Mouse (Mus musculus) frontal cortex, postnatal 25 days (tissue): ENCODE results near the gene Sik3.

Source experiments
- DNase-seq, 2 experiments: peaks; one replicate each; pipeline ENCODE4 v3.0.0; 2022; ENCODE audit warnings: low spot score in 2 of 2

The Sik3 gene

DNA sequence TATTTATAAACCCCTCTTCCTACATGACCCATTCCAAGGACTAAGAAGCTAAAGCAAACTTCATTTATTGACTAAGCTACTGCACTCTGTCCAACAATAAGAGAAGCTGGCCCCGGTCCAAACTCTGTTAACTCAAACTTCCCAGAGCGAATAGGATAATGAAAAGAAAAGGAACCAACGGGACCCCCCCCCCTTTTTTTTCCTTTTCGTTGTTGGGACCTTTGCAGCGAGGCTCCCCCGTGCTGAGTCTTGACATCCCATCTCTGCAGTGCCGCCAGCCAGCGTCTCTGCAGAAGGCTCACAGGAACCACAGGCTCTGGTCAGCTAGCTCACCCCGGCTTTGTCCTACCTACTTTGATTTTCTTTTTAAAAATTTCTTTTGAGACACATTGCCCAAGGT, 3.2 kb downstream of the Sik3 start:
- DNase-seq = no peak

DNA sequence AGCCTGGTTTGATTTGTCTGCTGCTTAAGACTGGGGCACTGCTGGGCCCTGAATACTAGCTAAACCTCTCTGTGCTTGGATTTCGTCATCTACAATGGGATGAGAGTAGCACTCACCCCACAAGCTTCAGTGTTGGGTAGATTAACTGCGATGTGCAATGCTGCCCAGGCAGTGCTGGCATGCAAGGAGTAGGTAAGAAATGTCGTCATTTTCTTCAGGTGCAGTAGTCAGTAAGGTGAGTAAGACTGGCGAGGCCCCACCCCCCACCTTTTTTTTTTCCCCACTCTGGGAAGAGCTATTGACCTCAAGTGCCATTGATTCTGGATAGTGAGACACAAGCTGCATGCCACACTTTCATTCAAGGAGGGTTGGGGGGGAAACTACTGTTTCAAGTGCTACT, 3.8 kb downstream of the Sik3 start:
- DNase-seq = no peak

DNA sequence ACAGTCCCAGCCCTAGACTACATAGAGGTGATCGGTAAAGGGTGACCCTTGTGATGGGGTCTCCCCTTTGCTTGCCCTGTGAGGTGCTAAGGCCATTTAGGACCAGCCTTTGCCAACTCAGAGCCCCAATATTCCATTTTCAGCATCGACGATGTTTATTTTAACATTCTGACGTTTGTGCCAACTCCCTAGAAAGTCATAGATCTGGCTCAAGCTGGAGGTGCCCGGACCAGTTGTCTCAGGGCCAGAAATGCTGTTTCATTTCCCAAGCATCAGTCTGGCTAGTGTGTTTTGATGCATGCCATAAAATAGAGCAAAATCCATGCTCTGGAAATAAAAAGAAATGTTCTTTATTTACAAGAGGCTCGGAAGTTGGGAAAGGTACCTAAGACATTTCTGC, 5.7 kb downstream of the Sik3 start:
- DNase-seq = no peak

DNA sequence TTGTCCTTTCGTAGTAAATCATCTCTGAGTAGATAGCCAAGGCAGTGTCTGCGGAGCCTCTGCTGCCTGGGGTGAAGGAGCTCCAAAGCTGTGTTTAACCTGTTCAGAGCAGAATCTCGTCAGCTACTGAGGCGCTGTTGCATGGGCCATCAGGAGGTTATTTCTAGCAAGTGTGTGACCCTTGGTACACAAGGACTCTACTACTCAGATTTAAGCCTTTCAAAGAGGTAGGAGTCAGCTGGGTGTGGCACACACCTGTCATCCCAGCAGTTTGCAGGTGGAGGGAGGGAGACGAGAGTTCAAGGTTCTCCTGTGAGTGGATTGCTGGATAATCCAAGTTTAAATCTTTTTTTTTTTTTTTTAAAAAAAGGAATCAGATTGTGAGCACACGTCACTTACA, 7.4 kb downstream of the Sik3 start:
- no peak for DNase-seq

DNA sequence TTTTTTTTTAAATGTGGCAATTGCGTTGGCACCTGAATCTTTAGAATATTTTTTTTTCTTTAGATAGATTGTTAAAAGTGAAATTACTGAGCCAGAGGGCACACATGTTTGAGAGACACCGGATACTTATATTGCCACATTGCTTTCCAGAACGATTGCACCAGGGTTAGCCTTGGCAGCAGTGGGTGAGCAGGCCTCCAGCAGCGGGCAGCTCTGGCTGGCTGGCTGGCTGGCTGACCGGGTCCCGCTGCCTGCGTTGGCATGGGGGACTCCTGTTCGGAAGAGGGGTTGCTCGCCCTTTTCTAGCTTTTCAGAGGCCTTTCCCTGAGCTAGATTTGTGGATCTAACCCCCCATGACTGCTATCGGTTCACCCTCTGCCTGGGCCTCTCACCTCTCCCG, 11.0 kb downstream of the Sik3 start:
- DNase-seq = no peak

DNA sequence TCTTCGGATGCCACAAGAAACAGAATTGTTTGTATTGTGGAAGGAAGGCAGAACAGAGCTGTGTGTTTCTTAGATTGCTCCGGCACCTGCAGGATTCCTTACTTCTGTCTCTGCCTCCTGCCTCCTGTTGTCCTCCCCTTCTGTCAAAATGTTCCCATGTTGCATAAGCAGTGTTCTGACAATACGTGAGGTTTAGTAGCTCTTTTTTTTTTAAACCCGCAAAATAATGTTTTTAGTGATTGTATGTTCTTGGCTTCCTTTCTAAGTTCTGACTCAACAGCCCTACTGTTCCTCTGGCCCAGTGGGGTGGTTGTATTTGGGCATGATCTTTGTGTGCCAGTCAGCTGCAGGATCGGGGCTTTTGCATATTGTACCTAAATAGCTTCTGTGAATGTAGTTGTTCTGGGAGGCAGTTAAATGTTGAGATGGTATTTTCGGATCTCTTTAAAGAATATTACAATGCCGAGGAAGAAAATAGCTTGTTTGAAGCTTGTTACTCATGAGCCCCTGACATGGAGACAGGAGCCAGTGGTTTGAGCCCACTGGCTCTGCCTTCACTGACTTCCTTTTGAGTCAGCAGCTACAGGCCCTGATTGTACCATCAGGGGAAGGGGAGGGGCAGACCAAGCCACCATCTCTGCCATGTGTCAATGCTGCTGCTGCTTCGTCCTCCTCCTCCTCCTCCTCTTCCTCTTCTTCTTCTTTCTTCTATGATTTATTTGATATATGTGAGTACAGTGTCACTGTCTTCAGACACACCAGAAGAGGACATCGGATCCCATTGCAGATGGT, 13.6 kb downstream of the Sik3 start:
- DNase-seq = no peak

DNA sequence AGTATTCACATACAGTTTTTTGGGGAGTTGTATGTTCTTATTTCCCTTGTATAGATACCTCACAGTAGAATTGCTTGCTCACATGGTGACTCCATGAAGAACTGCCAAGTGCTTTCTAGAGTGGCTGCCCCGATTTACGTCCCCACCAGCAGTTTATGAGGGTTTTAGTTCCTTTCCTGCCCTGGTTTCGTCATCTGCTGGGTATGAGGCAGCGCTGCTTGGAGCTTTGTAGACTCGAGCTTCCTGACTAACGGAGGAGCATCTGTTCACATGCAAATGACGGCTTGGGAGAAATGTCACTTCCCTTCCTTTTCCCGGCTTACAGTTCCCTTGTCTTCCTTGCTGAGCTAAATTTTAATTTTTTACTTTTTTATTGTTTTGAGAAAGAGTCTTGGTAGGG, 15.4 kb downstream of the Sik3 start:
- no peak for DNase-seq

DNA sequence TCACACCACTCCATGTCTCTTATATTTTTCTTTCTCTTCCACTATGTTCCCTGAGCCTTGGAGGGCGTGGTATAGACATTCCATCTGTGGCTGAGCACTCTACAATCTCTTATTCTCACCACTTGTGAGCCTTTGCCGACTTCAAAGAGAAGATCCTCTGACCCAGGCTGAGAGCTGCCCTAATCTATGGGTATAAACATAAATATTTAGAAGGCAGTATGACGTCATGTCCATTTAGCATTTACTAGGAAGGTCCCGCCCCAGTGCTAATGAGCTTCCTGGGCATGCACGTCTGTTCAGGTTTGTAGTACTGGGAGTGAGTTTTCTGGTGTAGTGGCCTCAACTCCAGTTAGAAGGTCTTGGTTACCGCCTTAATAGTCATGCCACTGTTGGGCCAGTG, 16.9 kb downstream of the Sik3 start:
- no peak for DNase-seq

DNA sequence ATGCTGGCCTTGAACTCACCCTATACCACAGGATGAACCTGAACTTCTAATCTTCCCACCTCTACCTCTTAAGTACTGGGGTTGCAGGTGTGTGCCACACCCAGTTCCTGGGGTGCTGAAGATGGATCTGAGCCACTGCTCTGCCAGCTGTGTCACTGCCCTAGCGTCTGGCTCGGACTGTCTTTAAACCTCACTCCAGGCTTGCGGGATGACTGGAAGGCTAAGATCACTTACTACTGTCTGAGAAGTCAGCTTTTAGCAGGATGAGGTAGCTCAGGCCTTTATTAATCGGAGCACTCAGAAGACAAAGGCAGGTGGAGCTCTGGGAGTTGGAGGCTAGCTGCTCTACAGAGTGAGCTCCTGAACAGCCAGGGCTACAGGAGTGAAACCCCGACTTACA, 17.6 kb downstream of the Sik3 start:
- no peak for DNase-seq

DNA sequence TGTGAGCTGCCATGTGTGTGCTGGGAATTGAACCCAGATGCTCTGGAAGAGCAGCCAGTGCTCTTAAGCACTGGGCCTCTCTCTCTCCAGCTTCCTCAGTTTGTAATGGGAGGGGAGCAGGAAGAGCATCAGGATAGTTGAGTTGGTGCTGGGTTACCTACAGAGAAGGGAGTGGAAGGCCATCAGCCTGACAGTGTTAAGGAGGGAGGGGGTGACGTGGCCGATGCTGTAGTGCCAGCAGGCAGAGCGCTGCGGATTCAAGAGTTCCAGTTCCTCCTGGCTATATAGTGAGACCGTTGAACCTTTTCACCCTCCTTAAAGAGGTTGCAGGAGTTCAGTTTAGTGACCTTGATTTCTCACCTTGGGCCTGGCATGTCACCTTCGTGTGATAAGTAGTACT, 18.3 kb downstream of the Sik3 start:
- no peak for DNase-seq

DNA sequence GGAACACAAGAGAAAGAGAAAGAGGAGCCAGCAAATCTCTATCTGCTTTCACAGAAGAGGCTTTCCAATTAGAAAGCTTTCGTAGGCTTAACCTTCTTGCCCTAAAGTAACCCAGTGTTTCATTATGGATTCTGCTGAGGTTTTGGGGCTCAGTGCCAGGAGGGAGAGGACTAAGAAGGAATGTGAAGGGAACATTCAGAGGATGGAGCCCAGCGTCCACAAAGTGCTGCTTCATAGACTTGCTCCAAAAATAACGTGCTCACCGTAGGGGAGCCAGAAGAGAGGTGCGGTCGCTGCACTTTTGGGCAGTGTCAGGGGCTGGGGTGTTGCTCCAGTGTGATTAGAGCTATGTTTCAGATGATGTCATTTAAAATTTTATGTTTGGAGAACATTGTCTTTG, 19.6 kb downstream of the Sik3 start:
- DNase-seq = no peak

DNA sequence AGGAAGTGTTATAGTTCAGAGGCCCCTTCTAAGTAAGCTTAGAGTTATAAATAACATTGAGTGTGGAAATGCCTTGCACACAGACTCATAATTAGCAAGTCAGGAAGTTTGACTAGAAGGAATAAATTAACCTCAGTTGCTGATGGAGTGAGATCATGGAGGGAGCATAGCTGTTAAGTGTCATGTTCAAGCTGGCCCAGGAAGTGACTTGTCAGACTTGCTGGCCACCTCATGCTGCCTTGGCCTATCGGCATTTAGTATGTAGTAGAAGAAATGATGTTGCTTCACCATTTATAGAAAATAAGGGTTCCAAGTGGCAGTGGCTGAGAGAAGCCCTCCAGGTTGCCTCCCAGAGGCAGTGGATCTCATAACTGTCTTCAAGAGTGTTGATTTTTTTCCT, 20.4 kb downstream of the Sik3 start:
- DNase-seq = no peak

DNA sequence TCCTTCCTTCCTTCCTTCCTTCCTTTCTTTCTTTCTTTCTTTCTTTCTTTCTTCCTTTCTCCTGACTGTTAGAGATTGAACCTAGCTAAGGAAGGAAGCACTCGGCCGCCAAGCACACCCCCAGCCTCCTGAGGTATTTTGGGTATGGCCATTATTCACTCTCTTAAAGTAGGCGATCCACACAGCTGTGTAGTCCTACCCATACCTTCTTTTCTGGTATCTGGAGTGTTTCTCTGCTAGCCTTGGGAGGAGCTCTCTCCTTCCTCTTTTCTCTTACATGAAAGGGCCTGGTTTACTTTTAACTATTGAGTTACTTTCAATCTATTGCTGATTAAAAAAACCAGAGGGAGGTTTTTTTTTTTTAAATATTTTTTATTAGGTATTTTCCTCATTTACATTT, 21.2 kb downstream of the Sik3 start:
- no peak for DNase-seq

DNA sequence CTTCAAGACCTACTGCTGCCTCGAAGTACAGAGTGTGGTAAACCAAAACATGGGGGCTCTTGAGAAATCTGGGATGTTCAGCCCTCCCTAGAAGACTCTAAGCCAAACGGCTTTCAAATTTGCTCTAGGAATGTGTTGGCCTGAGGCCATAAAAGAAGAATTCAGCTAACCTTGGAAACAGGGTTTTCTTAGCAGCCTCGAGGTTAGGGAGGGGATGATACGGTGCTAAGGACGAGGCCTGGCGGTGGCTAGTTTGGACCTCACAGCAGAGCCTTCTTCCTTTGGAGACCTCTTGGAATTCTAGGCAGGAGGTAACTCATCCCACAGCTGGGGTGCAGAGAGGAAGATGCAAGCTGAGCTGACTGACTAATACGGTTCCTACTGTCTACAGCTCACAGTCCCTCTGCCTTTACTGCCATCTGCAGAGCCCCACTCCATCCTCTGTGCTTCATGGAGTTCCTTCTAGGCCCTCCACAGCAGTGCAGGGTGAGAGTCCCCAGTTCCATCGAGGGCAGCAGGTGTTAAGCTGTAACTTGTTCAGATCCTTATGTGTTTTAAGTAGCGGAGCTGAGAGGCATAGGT, 22.8 kb downstream of the Sik3 start:
- DNase-seq = no peak

DNA sequence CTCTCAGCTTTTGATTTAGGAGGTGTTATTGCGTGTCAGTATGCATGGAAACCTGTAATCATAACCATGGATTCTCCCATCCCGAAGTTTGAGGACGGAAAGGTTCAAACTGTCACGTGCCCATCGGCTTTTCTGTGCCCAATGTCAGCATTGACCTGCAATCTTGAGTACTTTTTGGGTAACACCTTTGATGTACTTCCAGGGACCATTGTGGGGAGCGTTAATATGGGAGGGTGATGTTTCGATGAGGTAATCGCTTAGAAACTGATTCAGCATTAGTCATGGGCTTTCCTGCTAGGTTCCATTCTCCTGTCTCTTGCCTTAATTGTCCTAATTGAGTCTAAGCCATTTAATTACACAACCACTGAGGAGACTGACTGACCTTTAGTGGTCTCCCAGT, 24.3 kb downstream of the Sik3 start:
- DNase-seq = no peak

DNA sequence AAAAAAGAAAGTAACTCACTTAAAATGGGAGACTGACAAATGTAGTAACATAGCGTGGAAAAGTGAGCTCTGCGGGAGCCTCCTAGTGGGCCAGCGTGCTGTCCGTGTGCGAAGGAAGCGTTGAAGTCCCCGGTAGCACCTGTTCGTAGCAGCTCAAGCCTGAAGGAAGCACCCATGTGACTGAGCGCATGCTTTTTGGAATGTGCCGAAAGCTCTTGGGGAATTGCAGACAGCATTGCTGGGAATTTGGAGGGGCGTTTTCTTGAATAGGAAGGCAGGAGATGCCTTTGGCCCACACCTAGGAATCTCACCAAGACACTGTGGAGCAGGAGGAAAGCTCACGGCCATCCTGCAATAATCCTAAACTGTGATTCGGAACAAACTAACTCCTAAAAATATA, 26.2 kb downstream of the Sik3 start:
- DNase-seq = no peak

DNA sequence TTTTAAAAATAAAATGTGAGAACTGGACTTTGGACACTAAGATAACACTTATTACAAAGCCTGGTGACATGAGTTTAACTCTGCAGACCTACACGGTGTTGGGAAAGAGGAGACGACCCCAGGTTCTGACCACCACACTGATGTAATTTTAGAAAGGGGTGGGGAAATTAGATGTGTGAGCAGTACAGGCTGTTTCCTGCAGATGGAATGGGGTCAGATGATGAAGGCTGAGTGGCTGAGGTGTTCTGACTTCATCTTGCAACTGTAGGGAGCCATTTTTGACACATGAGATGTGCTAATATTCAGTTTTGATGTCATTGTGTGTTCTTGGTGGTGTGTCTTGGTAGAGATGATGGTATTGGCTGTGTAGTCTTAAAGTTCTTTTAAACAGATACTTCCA, 28.6 kb downstream of the Sik3 start:
- DNase-seq = no peak

DNA sequence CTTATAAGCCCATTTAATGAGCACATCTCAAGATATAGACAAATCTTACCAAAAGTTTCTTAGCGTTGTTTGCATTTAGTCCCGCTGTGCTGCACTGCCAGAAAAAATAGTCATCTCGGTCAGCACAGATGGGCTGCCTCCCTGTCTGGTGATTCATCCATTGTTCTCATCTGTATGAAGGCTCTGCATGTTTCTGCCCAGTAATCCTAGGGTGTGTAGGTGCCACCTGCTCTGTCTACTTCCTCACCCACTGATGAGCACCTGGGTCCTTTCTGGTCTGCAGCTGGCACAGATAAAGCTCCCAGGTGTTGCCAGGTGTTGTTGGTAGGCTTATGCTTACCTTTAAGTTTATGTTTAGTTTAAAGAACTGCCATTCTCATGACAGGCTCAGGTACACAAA, 29.8 kb downstream of the Sik3 start:
- no peak for DNase-seq

DNA sequence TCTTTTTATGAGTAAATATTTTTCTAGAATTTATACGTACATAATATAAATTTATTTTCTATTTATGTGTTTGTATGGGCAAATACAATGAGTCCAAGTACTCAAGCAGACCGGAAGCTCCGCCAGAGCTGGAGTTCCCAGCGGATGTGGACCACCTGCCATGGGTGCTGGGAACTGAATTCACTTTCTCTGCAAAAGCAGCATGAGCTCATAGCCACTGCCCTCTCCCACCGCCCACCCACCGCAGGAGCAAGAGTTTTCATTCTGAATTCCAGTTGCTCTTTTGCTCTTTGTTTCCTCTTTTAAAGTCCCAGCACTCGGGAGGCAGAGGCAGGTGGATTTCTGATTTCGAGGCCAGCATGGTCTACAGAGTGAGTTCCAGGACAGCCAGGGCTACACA, 31.0 kb downstream of the Sik3 start:
- DNase-seq = no peak

DNA sequence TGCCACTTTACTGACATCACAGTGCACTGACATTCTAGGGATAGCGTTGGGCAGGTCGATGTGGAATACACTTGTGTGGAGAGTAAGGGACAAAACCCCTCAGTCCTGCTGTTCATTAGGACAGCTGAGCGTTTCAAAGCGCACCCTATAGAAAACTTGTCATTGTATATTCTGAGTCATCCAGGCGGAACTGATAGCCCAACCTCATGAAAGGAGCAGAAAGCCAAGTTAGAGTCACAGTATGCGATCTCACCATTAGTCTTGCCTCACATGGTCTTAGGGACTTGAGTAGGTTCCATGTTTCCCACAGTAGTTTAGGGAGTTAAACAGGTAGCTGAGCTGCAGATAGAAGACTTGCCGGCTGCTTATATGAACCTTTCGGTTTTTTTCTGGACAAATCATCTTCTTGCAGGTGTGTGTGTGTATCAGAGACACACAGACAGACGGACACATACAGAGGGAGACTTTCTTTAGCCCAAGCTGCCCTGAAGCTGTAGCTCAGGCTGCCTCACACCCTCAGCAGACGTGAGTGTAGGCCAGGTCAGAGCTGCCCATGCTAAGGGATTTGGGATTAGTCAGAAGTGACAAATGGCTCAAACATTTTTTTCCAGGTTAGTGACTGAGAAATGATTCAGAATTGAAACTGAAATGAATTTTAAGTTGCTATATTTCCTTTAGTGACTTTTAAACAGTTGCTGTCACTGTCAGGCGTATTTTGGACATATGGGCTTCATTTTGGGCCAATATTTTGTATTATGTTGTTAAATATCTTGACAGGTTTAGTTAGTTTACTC, 34.3 kb downstream of the Sik3 start:
- DNase-seq = no peak

DNA sequence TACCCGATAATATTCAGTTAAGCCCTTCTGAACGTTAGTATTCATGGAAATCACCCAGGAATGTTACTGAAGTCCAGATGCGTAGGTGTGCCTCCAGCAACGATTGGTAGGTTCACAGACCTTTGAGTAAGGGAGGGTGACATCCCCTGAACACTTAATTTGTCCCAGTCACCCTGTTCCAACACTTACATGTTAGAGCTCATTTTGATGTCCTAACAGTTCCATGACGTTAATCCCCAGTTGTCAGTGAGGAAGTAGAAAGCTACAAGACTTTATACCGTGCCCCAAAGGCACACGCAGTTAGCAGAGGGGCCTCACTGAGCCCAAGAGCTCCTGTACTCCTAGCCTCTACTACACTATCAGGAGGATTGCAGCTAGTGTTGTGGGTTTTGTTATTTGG, 36.9 kb downstream of the Sik3 start:
- DNase-seq = no peak

DNA sequence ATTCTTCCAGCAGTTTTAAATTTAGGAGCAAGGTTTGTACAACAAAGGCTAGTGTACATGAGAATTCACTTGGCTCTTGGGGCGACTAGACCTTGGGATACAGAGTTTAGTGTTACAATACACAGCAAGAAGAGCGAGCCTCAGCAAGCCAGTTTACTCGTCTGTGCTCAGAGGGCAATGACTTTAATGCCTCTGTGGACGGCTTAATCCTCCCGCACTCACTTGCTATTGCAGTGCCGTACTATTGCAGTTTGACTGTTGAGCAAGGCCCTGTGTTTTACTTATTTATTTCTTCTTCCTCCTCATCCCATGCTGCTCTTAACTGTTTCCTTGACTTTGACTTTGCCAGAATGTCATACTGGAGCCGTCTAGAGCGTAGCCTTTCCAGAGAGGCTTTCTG, 37.6 kb downstream of the Sik3 start:
- DNase-seq = no peak

DNA sequence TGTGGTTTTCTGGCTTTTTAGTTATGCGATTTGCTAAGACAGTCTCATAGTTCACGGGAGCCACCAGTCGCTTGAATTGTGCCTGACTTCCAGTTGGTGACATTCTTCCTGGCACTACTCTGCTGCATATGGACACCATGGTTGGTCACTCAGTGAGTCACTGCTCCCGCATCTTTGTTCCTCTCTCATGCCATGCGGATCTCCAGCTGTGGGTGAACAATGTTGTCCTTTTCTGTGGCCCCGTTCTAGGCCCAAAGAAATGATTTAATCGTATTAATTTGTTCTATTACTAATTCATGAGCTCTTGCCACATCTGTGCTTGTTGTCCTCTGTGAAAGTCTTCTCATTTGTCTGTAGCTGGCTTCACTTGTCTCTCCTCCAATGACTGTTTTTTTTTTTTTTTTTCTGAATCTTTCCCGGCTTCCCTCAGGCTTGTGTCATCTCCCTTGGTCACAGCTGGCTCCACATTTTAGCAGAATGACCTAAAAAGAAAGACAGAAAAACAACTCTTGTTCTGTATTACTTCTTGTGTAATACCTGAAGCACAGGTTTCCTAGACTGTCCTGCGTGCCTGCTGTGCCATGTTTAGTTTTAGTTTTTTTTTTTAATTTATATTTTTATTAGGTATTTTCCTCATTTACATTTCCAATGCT, 40.5 kb downstream of the Sik3 start:
- DNase-seq = no peak
